Mouse (Mus musculus): ENCODE measurements at regions not wholly inside any gene's neighbourhood (a gene's known extent, or its start where the extent isn't known, plus 50 kb on each side); places are given as distances from the start of the nearest gene placed in this dataset.

GRCm38 (mm10) chr12:45648654-45649053 is 574.1 kb upstream of the Stxbp6 start:
- no peak for DNase-seq (ENCODE audit: extremely low read depth)
- H3K4me1 ChIP-seq (ENCODE audit: control insufficient read depth in 1 of 2, insufficient read depth in 2 of 2), result no peaks in the 10 kb centered on the region

GRCm38 (mm10) chr12:45644180-45644579 is 569.7 kb upstream of the Stxbp6 start:
- Histone ChIP-seq H3K79me2 (replicated peaks; ENCODE audit: control insufficient read depth, extremely low read depth, insufficient read depth, poor library complexity, severe bottlenecking) (no peaks in the 10 kb centered on the region), H3K9ac (ENCODE audit: insufficient read depth, low read depth) (no peak overlapping the region), H3K4me2 (ENCODE audit: insufficient read depth, low read depth, poor library complexity, severe bottlenecking) (no peak overlapping the region), H3K27me3 (replicated peaks) (no peaks in the 10 kb centered on the region), H3K4me1 (ENCODE audit: control insufficient read depth in 1 of 2, insufficient read depth in 2 of 2) (no peaks in the 10 kb centered on the region), H3K27ac (ENCODE audit: insufficient read depth, low read depth) (no peak overlapping the region), H3K4me3 (replicated peaks in 1 of 3; ENCODE audit: low read depth in 2 of 3, low read length in 2 of 3, poor library complexity in 1 of 3) (no peak overlapping the region), H3K9me3 (replicated peaks; ENCODE audit: low read length) (peaks cover 17% of the 10 kb centered on the region), H3K36me3 (replicated peaks in 1 of 2; ENCODE audit: control insufficient read depth in 1 of 2, insufficient read depth in 1 of 2, low read length in 1 of 2) (no peaks in the 10 kb centered on the region)
- no peak for TF ChIP-seq ZC3H11A (IDR thresholded peaks at IDR 0.05; ENCODE audit: low read depth, low read length)
- TF ChIP-seq TBP (conservative IDR thresholded peaks at IDR 0.05; ENCODE audit: low read depth, low read length), result no peak
- TF ChIP-seq NRF1 (IDR thresholded peaks at IDR 0.05; ENCODE audit: low read depth, low read length), result no peak
- TF ChIP-seq MEF2A (IDR thresholded peaks at IDR 0.05; ENCODE audit: borderline replicate concordance, low read depth, low read length), result no peak
- TF ChIP-seq ZNF384 (IDR thresholded peaks at IDR 0.05; ENCODE audit: low read depth, low read length), result no peak
- no peak for TF ChIP-seq HCFC1 (IDR thresholded peaks at IDR 0.05; ENCODE audit: low read depth, low read length)
- TF ChIP-seq MAX (IDR thresholded peaks at IDR 0.05; ENCODE audit: low read length), result no peak
- in situ Hi-C loops (cut with MboI; ENCODE audit: low pct_ligation_motif_present, low pct_unique_long_range_greater_than_20kb, low sequenced_read_pairs), result no loop called here
- dilution Hi-C loops (cut with MboI; ENCODE audit: extremely low pct_ligation_motif_present, extremely low pct_unique_long_range_greater_than_20kb, low sequenced_read_pairs), result no loop called here
- no peak for DNase-seq (ENCODE audit: extremely low read depth)

More at GRCm38 (mm10) chr12:45648654-45649053, 574.1 kb upstream of the Stxbp6 start:
- Histone ChIP-seq H3K4me3 (replicated peaks in 1 of 3; ENCODE audit: low read depth in 2 of 3, low read length in 2 of 3, poor library complexity in 1 of 3) (no peak overlapping the region), H3K4me2 (ENCODE audit: insufficient read depth, low read depth, poor library complexity, severe bottlenecking) (no peak overlapping the region), H3K27me3 (replicated peaks) (no peaks in the 10 kb centered on the region), H3K9ac (ENCODE audit: insufficient read depth, low read depth) (no peak overlapping the region), H3K79me2 (replicated peaks; ENCODE audit: control insufficient read depth, extremely low read depth, insufficient read depth, poor library complexity, severe bottlenecking) (no peaks in the 10 kb centered on the region), H3K27ac (ENCODE audit: insufficient read depth, low read depth) (no peak overlapping the region), H3K9me3 (replicated peaks; ENCODE audit: low read length) (peaks cover 24% of the 10 kb centered on the region), H3K36me3 (replicated peaks in 1 of 2; ENCODE audit: control insufficient read depth in 1 of 2, insufficient read depth in 1 of 2, low read length in 1 of 2) (no peaks in the 10 kb centered on the region)
- in situ Hi-C loops (cut with MboI; ENCODE audit: low pct_ligation_motif_present, low pct_unique_long_range_greater_than_20kb, low sequenced_read_pairs), result no loop called here
- dilution Hi-C loops (cut with MboI; ENCODE audit: extremely low pct_ligation_motif_present, extremely low pct_unique_long_range_greater_than_20kb, low sequenced_read_pairs), result no loop called here
- TF ChIP-seq TCF12 (IDR thresholded peaks at IDR 0.05; ENCODE audit: low read depth, low read length) (no peak), POLR2A (IDR thresholded peaks at IDR 0.05; ENCODE audit: low read depth, low read length) (no peak), TBP (conservative IDR thresholded peaks at IDR 0.05; ENCODE audit: low read depth, low read length) (no peak), ZMIZ1 (IDR thresholded peaks at IDR 0.05; ENCODE audit: low read depth, low read length) (no peak), ZKSCAN1 (IDR thresholded peaks at IDR 0.05; ENCODE audit: borderline replicate concordance, low read depth, low read length) (no peak), EP300 (IDR thresholded peaks at IDR 0.05; ENCODE audit: low read length) (no peak), IRF4 (IDR thresholded peaks at IDR 0.05; ENCODE audit: low read depth, low read length) (no peak), RCOR1 (conservative IDR thresholded peaks at IDR 0.05; ENCODE audit: low read depth, low read length) (no peak), CHD1 (IDR thresholded peaks at IDR 0.05; ENCODE audit: low read depth, low read length) (no peak), SIN3A (IDR thresholded peaks at IDR 0.05; ENCODE audit: low read length) (no peak), POLR2AphosphoS2 (IDR thresholded peaks at IDR 0.05; ENCODE audit: low read depth, low read length) (no peak), CTCF (conservative IDR thresholded peaks at IDR 0.05 in 1 of 2, IDR thresholded peaks at IDR 0.05 in 1 of 2; ENCODE audit: low read depth in 2 of 2, low read length in 2 of 2) (no peak), SMC3 (IDR thresholded peaks at IDR 0.05; ENCODE audit: low read depth, low read length) (no peak), NRF1 (IDR thresholded peaks at IDR 0.05; ENCODE audit: low read depth, low read length) (no peak), UBTF (IDR thresholded peaks at IDR 0.05; ENCODE audit: low read depth, low read length) (no peak), ETS1 (conservative IDR thresholded peaks at IDR 0.05; ENCODE audit: low read depth, low read length) (no peak), RAD21 (IDR thresholded peaks at IDR 0.05; ENCODE audit: low read depth, low read length) (no peak), PAX5 (IDR thresholded peaks at IDR 0.05; ENCODE audit: low read length) (no peak), JUND (conservative IDR thresholded peaks at IDR 0.05; ENCODE audit: low read depth, low read length) (no peak), CHD2 (IDR thresholded peaks at IDR 0.05; ENCODE audit: low read length) (no peak)

Data from CH12.LX (cell line).